Mouse (Mus musculus) liver, embryonic 11.5 days (tissue): ENCODE measurements around the gene Ccdc102a. TPM values are rescaled to one million over a fixed set of nuclear protein-coding genes. Genes with fewer than 3 reads are reported as not detected.
A peak's percentile ranks its signal among the peaks of the same experiment; 100 is the strongest.

Experiments used
- ATAC-seq: fragments of 200-750 bp; cut with Nextera tagmentation; replicated peaks from 2 replicates; pipeline ENCODE4 v1.8.0; 2017; ENCODE audit warnings: moderate number of reproducible peaks, mild to moderate bottlenecking, moderate TSS enrichment, moderate library complexity; ENCODE audit not compliant: low FRiP score
- DNase-seq: peaks from one replicate; pipeline ENCODE4 v3.0.0-alpha.2; 2017; ENCODE audit warnings: low spot score
- H3K27ac ChIP-seq: fragments of 300-500 bp; sonication (generic); 2 replicates; pipeline ENCODE4 v1.5.1; 2014; ENCODE audit warnings: mild to moderate bottlenecking, low read depth, low read length, control low read depth
- H3K27me3 ChIP-seq: fragments of 300-500 bp; sonication (generic); replicated peaks from 2 replicates; pipeline ENCODE4 v1.6.1; 2014; ENCODE audit warnings: low read length, mixed read lengths; ENCODE audit not compliant: control insufficient read depth, insufficient read depth
- H3K36me3 ChIP-seq: fragments of 300-500 bp; sonication (generic); 2 replicates; pipeline ENCODE4 v1.6.1; 2014; ENCODE audit warnings: mild to moderate bottlenecking, low read length, moderate library complexity, mixed read lengths; ENCODE audit not compliant: control insufficient read depth, insufficient read depth
- H3K4me1 ChIP-seq: fragments of 300-500 bp; sonication (generic); replicated peaks from 2 replicates; pipeline ENCODE4 v1.6.1; 2014; ENCODE audit warnings: low read length, mixed read lengths; ENCODE audit not compliant: control insufficient read depth, insufficient read depth
- H3K4me2 ChIP-seq: fragments of 300-500 bp; sonication (generic); 2 replicates; pipeline ENCODE4 v1.6.1; 2014; ENCODE audit warnings: mild to moderate bottlenecking, control low read depth, moderate library complexity
- H3K4me3 ChIP-seq: fragments of 300-500 bp; sonication (generic); 2 replicates; pipeline ENCODE4 v1.5.1; 2014; ENCODE audit warnings: low read depth, low read length, control low read depth
- H3K9ac ChIP-seq: fragments of 300-500 bp; sonication (generic); 2 replicates; pipeline ENCODE4 v1.6.1; 2014; ENCODE audit warnings: low read depth, low read length, control low read depth
- H3K9me3 ChIP-seq: fragments of 300-500 bp; sonication (generic); 2 replicates; pipeline ENCODE4 v1.6.1; 2016; ENCODE audit warnings: low read length, inconsistent platforms, mixed read lengths; ENCODE audit not compliant: control insufficient read depth
- WGBS: fragments of 180-500 bp; shearing (Covaris S2); extraction: QIAGEN DNeasy Blood & Tissue Kit; methylation state at CpG from one replicate; pipeline ENCODE4 v1.1.7; 2014; 5-methylcytosine and 5-hydroxymethylcytosine counted together
- polyA plus RNA-seq: library from polyadenylated mRNA; unstranded; fragments of >200 nt; fragmentation: Nextera tagmentation; extraction: Ambion mirVana; gene quantifications from 2 replicates; pipeline ENCODE4 v1.2.1, GENCODE M21; 2014

The Ccdc102a gene
- polyA plus RNA-seq, 1 experiment from 2014 or later, result 17.6 TPM

- Histone ChIP-seq H3K27me3 (no peaks in the 10 kb centered on the region), H3K9me3 (no peaks in the 10 kb centered on the region), H3K4me1 (peaks cover 39% of the 10 kb centered on the region), H3K4me2 (peak overlapping the region; percentile 54), H3K36me3 (peaks cover 4% of the 10 kb centered on the region; the same call in 1 of the 2 replicates), H3K9ac (peak overlapping the region; percentile 28), H3K4me3 (peak overlapping the region; percentile 11; the same call in 1 of the 2 replicates), H3K27ac (peak overlapping the region; percentile 70)
- DNase-seq (no peak), ATAC-seq (peak; percentile 37; the same call in 1 of the 2 replicates)
- WGBS, result 13% methylated on average over 5 of the region's 5 CpGs
Observed at GRCm38 (mm10) chr8:94901031-94901430, 16.9 kb downstream of the Ccdc102a start.

GRCm38 (mm10) chr8:94900617-94901016 lies 17.3 kb downstream of the Ccdc102a start:
- peaks cover 39% of the 10 kb centered on the region for H3K4me1 ChIP-seq
- H3K9ac ChIP-seq, result peak overlapping the region; percentile 28
- H3K27me3 ChIP-seq, result no peaks in the 10 kb centered on the region
- peak overlapping the region; percentile 11; the same call in 1 of the 2 replicates for H3K4me3 ChIP-seq
- peak overlapping the region; percentile 70 for H3K27ac ChIP-seq
- no peaks in the 10 kb centered on the region for H3K9me3 ChIP-seq
- DNase-seq, result no peak
- no peak for ATAC-seq
- peaks cover 4% of the 10 kb centered on the region; the same call in 1 of the 2 replicates for H3K36me3 ChIP-seq
- H3K4me2 ChIP-seq, result peak overlapping the region; percentile 54
- WGBS, result 23% methylated on average over 6 of the region's 6 CpGs

DNA sequence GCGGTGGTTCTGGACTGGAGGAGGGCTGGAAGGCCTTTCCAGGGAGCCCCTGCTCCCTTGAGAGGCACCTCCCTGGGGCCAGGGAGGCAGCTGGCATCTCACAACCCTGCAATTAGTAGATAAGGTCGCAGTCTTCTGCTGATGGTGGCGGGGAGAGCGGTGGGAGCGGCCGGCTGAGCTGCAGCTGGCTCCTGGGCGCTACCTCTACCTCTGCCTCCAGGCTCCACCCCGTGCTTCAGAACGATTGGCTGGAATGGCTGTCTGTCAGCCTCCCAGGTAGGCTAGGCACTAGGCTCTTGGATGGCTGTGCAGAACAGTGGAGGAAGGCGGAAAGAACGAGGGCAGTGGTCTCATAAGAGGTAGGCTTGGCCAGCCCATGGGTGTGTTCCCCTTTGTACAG lies 18.6 kb downstream of the Ccdc102a start:
- peaks cover 4% of the 10 kb centered on the region; the same call in 1 of the 2 replicates for H3K36me3 ChIP-seq
- H3K27me3 ChIP-seq, result no peaks in the 10 kb centered on the region
- peak overlapping the region; percentile 65 for H3K9ac ChIP-seq
- ATAC-seq (peak; percentile 97), DNase-seq (peak; percentile 75)
- peak overlapping the region; percentile 62 for H3K4me2 ChIP-seq
- no peaks in the 10 kb centered on the region for H3K9me3 ChIP-seq
- peak overlapping the region; percentile 89 for H3K27ac ChIP-seq
- H3K4me1 ChIP-seq, result peaks cover 39% of the 10 kb centered on the region
- WGBS, result 8% methylated on average over 11 of the region's 11 CpGs
- H3K4me3 ChIP-seq, result peak overlapping the region; percentile 28

- Histone ChIP-seq H3K36me3 (no peaks in the 10 kb centered on the region), H3K4me2 (no peak overlapping the region), H3K27ac (no peak overlapping the region), H3K4me1 (peaks cover 11% of the 10 kb centered on the region), H3K9ac (0 out of 2 replicates have a peak overlapping the region, but pooled peaks have one; percentile 23), H3K4me3 (no peak overlapping the region), H3K9me3 (no peaks in the 10 kb centered on the region), H3K27me3 (no peaks in the 10 kb centered on the region)
- ATAC-seq (no peak), DNase-seq (no peak)
- WGBS, result 31% methylated on average over 2 of the region's 2 CpGs
Observed at GRCm38 (mm10) chr8:94892917-94893316, 25.0 kb downstream of the Ccdc102a start.

DNA sequence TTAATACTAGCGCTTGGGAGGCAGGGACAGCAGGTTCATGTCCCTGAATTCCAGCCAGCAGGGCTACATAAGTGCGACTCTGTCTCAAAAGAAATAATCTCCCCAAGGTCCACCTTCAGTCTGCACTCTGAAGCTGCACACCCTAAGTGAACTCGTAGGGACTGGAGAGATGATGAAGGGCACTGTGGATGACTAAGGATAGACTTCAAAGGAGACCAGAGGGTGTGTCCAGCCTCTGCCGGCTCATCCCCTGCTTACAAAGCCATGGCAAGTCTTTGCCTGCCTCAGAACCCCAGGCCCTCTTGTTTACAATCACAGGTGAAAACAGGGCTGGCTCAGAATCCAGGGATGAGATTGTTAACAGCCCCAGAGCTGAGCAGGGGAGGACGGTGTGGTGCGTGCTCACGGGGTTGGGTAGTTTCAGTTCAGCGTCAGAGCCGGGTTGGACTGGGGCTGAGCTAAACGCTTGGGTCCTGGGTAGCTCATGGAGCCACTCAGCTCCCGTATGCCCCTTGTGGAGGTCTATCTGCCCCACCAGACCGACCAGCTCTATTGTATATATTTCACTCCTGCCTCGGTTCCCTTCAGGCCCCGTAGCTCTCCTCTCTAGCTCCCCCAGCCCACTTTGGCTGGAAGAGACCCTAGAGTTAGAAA lies 29.4 kb downstream of the Ccdc102a start:
- H3K9ac ChIP-seq, result no peak overlapping the region
- H3K4me1 ChIP-seq, result peaks cover 8% of the 10 kb centered on the region
- WGBS, result 39% methylated on average over 14 of the region's 14 CpGs
- ATAC-seq (peak; percentile 47; the same call in 1 of the 2 replicates), DNase-seq (no peak)
- no peaks in the 10 kb centered on the region for H3K27me3 ChIP-seq
- H3K4me3 ChIP-seq, result no peak overlapping the region
- H3K9me3 ChIP-seq, result no peaks in the 10 kb centered on the region
- peak overlapping the region; percentile 41 for H3K4me2 ChIP-seq
- H3K27ac ChIP-seq, result no peak overlapping the region
- H3K36me3 ChIP-seq, result no peaks in the 10 kb centered on the region

- H3K9me3 ChIP-seq, result no peaks in the 10 kb centered on the region
- no peaks in the 10 kb centered on the region for H3K27me3 ChIP-seq
- H3K4me3 ChIP-seq, result no peak overlapping the region
- no peak for ATAC-seq
- WGBS, result 59% methylated on average over 4 of the region's 4 CpGs
- no peak for DNase-seq
- H3K27ac ChIP-seq, result no peak overlapping the region
- H3K4me2 ChIP-seq, result no peak overlapping the region
- peaks cover 12% of the 10 kb centered on the region for H3K4me1 ChIP-seq
- no peak overlapping the region for H3K9ac ChIP-seq
- H3K36me3 ChIP-seq, result no peaks in the 10 kb centered on the region
Observed at GRCm38 (mm10) chr8:94880742-94881141, 37.2 kb downstream of the Ccdc102a start.

GRCm38 (mm10) chr8:94876820-94877219 lies 41.1 kb downstream of the Ccdc102a start:
- no peak overlapping the region for H3K4me3 ChIP-seq
- 0 out of 2 replicates have a peak overlapping the region, but pooled peaks have one; percentile 36 for H3K9ac ChIP-seq
- H3K9me3 ChIP-seq, result no peaks in the 10 kb centered on the region
- no peak overlapping the region; the same call in 1 of the 2 replicates for H3K27ac ChIP-seq
- no peaks in the 10 kb centered on the region for H3K36me3 ChIP-seq
- H3K27me3 ChIP-seq, result peaks cover 8% of the 10 kb centered on the region
- H3K4me1 ChIP-seq, result peaks cover 28% of the 10 kb centered on the region
- DNase-seq (no peak), ATAC-seq (no peak)
- H3K4me2 ChIP-seq, result peak overlapping the region; percentile 98
- WGBS, result 37% methylated on average over 3 of the region's 3 CpGs

- peak; percentile 97 for DNase-seq
- H3K27ac ChIP-seq, result peak within 1 kb of the TSS; percentile 68
- H3K4me2 ChIP-seq, result peak within 1 kb of the TSS; percentile 98
- ATAC-seq, result peak; percentile 85
- 1% methylated on average over 37 of the region's 37 CpGs for WGBS
- H3K27me3 ChIP-seq, result peaks cover 8% of the 10 kb centered on the region
- peak within 1 kb of the TSS; percentile 74 for H3K4me3 ChIP-seq
- no peaks in the 10 kb centered on the region for H3K36me3 ChIP-seq
- peaks cover 31% of the 10 kb centered on the region for H3K4me1 ChIP-seq
- no peaks in the 10 kb centered on the region for H3K9me3 ChIP-seq
- peak within 1 kb of the TSS; percentile 79 for H3K9ac ChIP-seq
Observed at GRCm38 (mm10) chr8:94876197-94876730, 41.6 kb downstream of the Ccdc102a start, which contains the start of gene Dok4. Dok4 (minus strand) TSS chr8:94876330.

DNA sequence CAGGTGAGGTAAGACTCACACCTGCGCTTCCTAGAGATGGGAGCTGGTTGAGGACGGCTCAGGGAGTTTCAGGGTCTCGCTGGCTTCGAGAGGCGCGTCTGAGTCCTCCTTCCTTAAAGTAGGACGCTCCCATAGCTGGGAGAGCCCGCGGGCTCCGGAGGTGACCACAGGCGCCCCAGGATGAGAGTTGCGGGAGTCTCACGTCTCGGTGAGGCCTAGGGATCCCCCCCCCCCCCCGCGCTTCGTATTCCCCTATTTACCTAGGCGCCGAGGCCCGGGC lies 42.1 kb downstream of the Ccdc102a start:
- peak overlapping the region; percentile 98 for H3K4me2 ChIP-seq
- DNase-seq (no peak), ATAC-seq (peak; percentile 22)
- H3K9me3 ChIP-seq, result no peaks in the 10 kb centered on the region
- H3K4me1 ChIP-seq, result peaks cover 31% of the 10 kb centered on the region
- H3K27me3 ChIP-seq, result peaks cover 8% of the 10 kb centered on the region
- H3K27ac ChIP-seq, result peak overlapping the region; percentile 68
- peak overlapping the region; percentile 74 for H3K4me3 ChIP-seq
- WGBS, result 1% methylated on average over 18 of the region's 20 CpGs
- H3K9ac ChIP-seq, result peak overlapping the region; percentile 79
- H3K36me3 ChIP-seq, result no peaks in the 10 kb centered on the region
